Mouse (Mus musculus): Measurements from ENCODE around the gene Diaph3.

- TF ChIP-seq GATA1 (IDR thresholded peaks at IDR 0.05; ENCODE audit: borderline replicate concordance, low read length) (no peak), FLI1 (IDR thresholded peaks at IDR 0.05; ENCODE audit: low read length) (no peak)
Measured at GRCm38 (mm10) chr14:86788880-86789641, 352.0 kb downstream of the Diaph3 start.

Measured in megakaryocyte, embryonic 14.5 days (primary cell).